Mouse (Mus musculus) liver, embryonic 13.5 days (tissue): ENCODE measurements around the gene Lmbrd1. TPM values are rescaled to one million over a fixed set of nuclear protein-coding genes. Genes with fewer than 3 reads are reported as not detected.
"Not testable (repeated sequence)": the region's sequence is repeated elsewhere in the genome, so short reads cannot be mapped to it uniquely, and the experiment has no call there.

Experiments used
- ATAC-seq: fragments of 200-750 bp; cut with Nextera tagmentation; 2 replicates; pipeline ENCODE4 v1.8.0; 2017; ENCODE audit warnings: low read depth, mild to moderate bottlenecking, moderate number of reproducible peaks, moderate library complexity
- DNase-seq: peaks from one replicate; pipeline ENCODE4 v3.0.0; 2022
- H3K27ac ChIP-seq: fragments of 300-500 bp; sonication (generic); 2 replicates; pipeline ENCODE4 v1.5.1; 2015; ENCODE audit warnings: moderate library complexity, mild to moderate bottlenecking, inconsistent platforms
- H3K27me3 ChIP-seq: fragments of 300-500 bp; sonication (generic); 2 replicates; pipeline ENCODE4 v1.6.1; 2015; ENCODE audit warnings: mild to moderate bottlenecking, inconsistent platforms
- H3K36me3 ChIP-seq: fragments of 300-500 bp; sonication (generic); 2 replicates; pipeline ENCODE4 v1.6.1; 2015; ENCODE audit warnings: mild to moderate bottlenecking, inconsistent platforms
- H3K4me1 ChIP-seq: fragments of 300-500 bp; sonication (generic); replicated peaks from 2 replicates; pipeline ENCODE4 v1.6.1; 2015; ENCODE audit warnings: inconsistent platforms
- H3K4me2 ChIP-seq: fragments of 300-500 bp; sonication (generic); 2 replicates; pipeline ENCODE4 v1.6.1; 2015; ENCODE audit warnings: inconsistent platforms, mild to moderate bottlenecking, moderate library complexity
- H3K4me3 ChIP-seq: fragments of 300-500 bp; sonication (generic); replicated peaks from 2 replicates; pipeline ENCODE4 v1.5.1; 2015; ENCODE audit warnings: mild to moderate bottlenecking, inconsistent platforms
- H3K9ac ChIP-seq: fragments of 300-500 bp; sonication (generic); 2 replicates; pipeline ENCODE4 v1.6.1; 2015; ENCODE audit warnings: mild to moderate bottlenecking, inconsistent platforms
- H3K9me3 ChIP-seq: fragments of 300-500 bp; sonication (generic); replicated peaks from 2 replicates; pipeline ENCODE4 v1.6.1; 2016; ENCODE audit warnings: inconsistent platforms
- WGBS: fragments of 180-500 bp; shearing (Covaris S2); methylation state at CpG from one replicate; pipeline ENCODE4 v1.1.7; 2015; ENCODE audit not compliant: insufficient replicate concordance; 5-methylcytosine and 5-hydroxymethylcytosine counted together
- polyA plus RNA-seq: library from polyadenylated mRNA; unstranded; fragments of >200 nt; fragmentation: Nextera tagmentation; extraction: Ambion mirVana; gene quantifications from 2 replicates; pipeline ENCODE4 v1.2.1, GENCODE M21; 2015

The Lmbrd1 gene
- polyA plus RNA-seq, 1 experiment from 2014 or later: 13.5 TPM

- DNase-seq (no peak), ATAC-seq (no peak)
- Histone ChIP-seq H3K36me3 (peaks cover 28% of the 10 kb centered on the region), H3K9ac (no peak overlapping the region), H3K27ac (no peak overlapping the region), H3K27me3 (no peaks in the 10 kb centered on the region), H3K4me1 (no peaks in the 10 kb centered on the region), H3K4me2 (no peak overlapping the region), H3K4me3 (no peak overlapping the region), H3K9me3 (no peaks in the 10 kb centered on the region)
- WGBS: 82% methylated on average over 11 of the region's 11 CpGs
These were observed 51.4 kb downstream of the Lmbrd1 start for GRCm38 (mm10) chr1:24729784-24730183.

GRCm38 (mm10) chr1:24732286-24732685, 53.9 kb downstream of the Lmbrd1 start:
- no peaks in the 10 kb centered on the region for H3K27me3 ChIP-seq
- ATAC-seq (no peak), DNase-seq (no peak)
- no peaks in the 10 kb centered on the region for H3K4me1 ChIP-seq
- H3K36me3 ChIP-seq: peaks cover 28% of the 10 kb centered on the region
- no peak overlapping the region for H3K27ac ChIP-seq
- H3K9me3 ChIP-seq: no peaks in the 10 kb centered on the region
- H3K9ac ChIP-seq: no peak overlapping the region
- H3K4me3 ChIP-seq: no peak overlapping the region
- no peak overlapping the region for H3K4me2 ChIP-seq
- WGBS: 85% methylated on average over 3 of the region's 3 CpGs

- no peak overlapping the region for H3K4me2 ChIP-seq
- DNase-seq: no peak
- no peak overlapping the region for H3K4me3 ChIP-seq
- 73% methylated on average over 5 of the region's 5 CpGs for WGBS
- no peak for ATAC-seq
- no peaks in the 10 kb centered on the region for H3K9me3 ChIP-seq
- H3K27ac ChIP-seq: no peak overlapping the region
- H3K4me1 ChIP-seq: no peaks in the 10 kb centered on the region
- peaks cover 19% of the 10 kb centered on the region for H3K36me3 ChIP-seq
- no peaks in the 10 kb centered on the region for H3K27me3 ChIP-seq
- no peak overlapping the region for H3K9ac ChIP-seq
These were observed 56.4 kb downstream of the Lmbrd1 start for GRCm38 (mm10) chr1:24734866-24735265.

- 69% methylated on average over 3 of the region's 3 CpGs for WGBS
- H3K4me2 ChIP-seq: no peak overlapping the region
These were observed 62.5 kb downstream of the Lmbrd1 start for GRCm38 (mm10) chr1:24740903-24741302.

DNA sequence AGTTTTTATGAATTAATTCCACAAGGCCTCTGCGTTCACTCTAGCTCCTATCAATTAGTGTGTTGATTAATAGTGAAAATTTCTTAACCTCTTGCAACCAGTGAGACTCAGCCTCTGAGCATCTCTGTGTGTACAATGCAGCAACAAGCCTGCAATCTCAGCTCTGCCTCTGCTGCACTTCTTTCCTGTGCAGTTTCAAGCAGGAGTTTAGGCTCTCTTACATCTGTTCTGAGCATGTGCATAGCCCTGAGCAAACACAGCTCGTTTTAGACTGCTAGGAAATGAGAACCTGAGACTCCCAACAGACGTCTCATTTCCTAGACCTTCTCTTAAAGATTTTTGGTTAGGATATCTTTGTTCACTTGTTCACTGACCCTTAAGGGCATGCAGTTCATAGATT, 63.1 kb downstream of the Lmbrd1 start:
- DNase-seq (no peak), ATAC-seq (no peak)
- H3K4me2 ChIP-seq: no peak overlapping the region
- no peak overlapping the region for H3K4me3 ChIP-seq
- H3K36me3 ChIP-seq: no peaks in the 10 kb centered on the region
- H3K9ac ChIP-seq: no peak overlapping the region
- H3K9me3 ChIP-seq: no peaks in the 10 kb centered on the region
- no peak overlapping the region for H3K27ac ChIP-seq
- no peaks in the 10 kb centered on the region for H3K4me1 ChIP-seq
- H3K27me3 ChIP-seq: no peaks in the 10 kb centered on the region
- WGBS: 58% methylated on average over 3 of the region's 3 CpGs

More at GRCm38 (mm10) chr1:24740903-24741302, 62.5 kb downstream of the Lmbrd1 start:
- Histone ChIP-seq H3K27ac (no peak overlapping the region), H3K4me3 (no peak overlapping the region), H3K27me3 (no peaks in the 10 kb centered on the region), H3K9me3 (no peaks in the 10 kb centered on the region), H3K4me1 (no peaks in the 10 kb centered on the region), H3K36me3 (no peaks in the 10 kb centered on the region), H3K9ac (no peak overlapping the region)
- no peak for ATAC-seq
- DNase-seq: no peak

GRCm38 (mm10) chr1:24743191-24743924, 64.9 kb downstream of the Lmbrd1 start:
- no peaks in the 10 kb centered on the region for H3K9me3 ChIP-seq
- H3K27me3 ChIP-seq: no peaks in the 10 kb centered on the region
- WGBS: 86% methylated on average over 9 of the region's 9 CpGs
- no peak for DNase-seq
- ATAC-seq: no peak
- no peak overlapping the region for H3K4me3 ChIP-seq
- no peak overlapping the region for H3K27ac ChIP-seq
- no peaks in the 10 kb centered on the region for H3K4me1 ChIP-seq
- H3K4me2 ChIP-seq: no peak overlapping the region
- peaks cover 9% of the 10 kb centered on the region; the same call in 1 of the 2 replicates for H3K36me3 ChIP-seq
- H3K9ac ChIP-seq: no peak overlapping the region

GRCm38 (mm10) chr1:24752715-24753114, 74.3 kb downstream of the Lmbrd1 start:
- no peak overlapping the region for H3K27ac ChIP-seq
- WGBS: 75% methylated on average over 4 of the region's 4 CpGs
- no peak overlapping the region for H3K9ac ChIP-seq
- no peak for DNase-seq
- H3K4me3 ChIP-seq: no peak overlapping the region
- H3K27me3 ChIP-seq: no peaks in the 10 kb centered on the region
- peaks cover 21% of the 10 kb centered on the region for H3K36me3 ChIP-seq
- no peaks in the 10 kb centered on the region for H3K4me1 ChIP-seq
- H3K4me2 ChIP-seq: no peak overlapping the region
- no peaks in the 10 kb centered on the region for H3K9me3 ChIP-seq
- no peak for ATAC-seq

DNA sequence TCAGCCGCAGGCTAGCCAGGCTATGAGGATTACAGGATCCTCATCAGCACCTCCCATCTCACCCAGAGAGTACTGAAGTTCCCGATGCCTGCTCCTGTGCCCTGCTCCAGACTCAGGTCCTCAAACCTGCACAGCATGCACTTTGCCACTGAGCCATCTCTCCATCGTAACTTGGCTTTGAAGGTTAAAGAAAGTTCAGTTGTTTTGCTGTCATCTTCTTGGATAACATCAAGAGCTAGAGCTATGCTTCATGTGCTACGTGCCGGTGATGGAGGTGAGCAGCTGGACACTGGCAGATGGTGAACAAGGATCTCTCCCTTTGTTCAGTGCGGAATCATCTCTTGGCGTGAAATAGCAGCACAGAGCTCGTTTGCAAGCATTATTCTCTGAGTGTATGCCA, 80.1 kb downstream of the Lmbrd1 start:
- no peaks in the 10 kb centered on the region for H3K4me1 ChIP-seq

GRCm38 (mm10) chr1:24766466-24766865, 88.0 kb downstream of the Lmbrd1 start:
- DNase-seq: no peak

More for the DNA sequence above, 80.1 kb downstream of the Lmbrd1 start:
- no peak overlapping the region for H3K4me2 ChIP-seq
- H3K36me3 ChIP-seq: 0 out of 2 replicates have a peak, but pooled peaks cover 7% of the 10 kb centered on the region
- H3K4me3 ChIP-seq: no peak overlapping the region
- no peaks in the 10 kb centered on the region for H3K9me3 ChIP-seq
- H3K27ac ChIP-seq: no peak overlapping the region
- WGBS: 74% methylated on average over 8 of the region's 8 CpGs
- H3K9ac ChIP-seq: no peak overlapping the region
- no peak for ATAC-seq
- H3K27me3 ChIP-seq: no peaks in the 10 kb centered on the region
- no peak for DNase-seq

GRCm38 (mm10) chr1:24767197-24767596, 88.8 kb downstream of the Lmbrd1 start:
- not testable (repeated sequence) for ATAC-seq, H3K4me3 ChIP-seq, H3K9me3 ChIP-seq, H3K9ac ChIP-seq, H3K4me1 ChIP-seq, DNase-seq, H3K27ac ChIP-seq, H3K36me3 ChIP-seq, H3K4me2 ChIP-seq, H3K27me3 ChIP-seq
- 63% methylated on average over 3 of the region's 3 CpGs for WGBS

More at GRCm38 (mm10) chr1:24766466-24766865, 88.0 kb downstream of the Lmbrd1 start:
- no peaks in the 10 kb centered on the region for H3K9me3 ChIP-seq
- H3K4me2 ChIP-seq: no peak overlapping the region
- WGBS: 73% methylated on average over 8 of the region's 8 CpGs
- ATAC-seq: no peak
- 0 out of 2 replicates have a peak, but pooled peaks cover 4% of the 10 kb centered on the region for H3K36me3 ChIP-seq
- no peak overlapping the region for H3K4me3 ChIP-seq
- no peak overlapping the region for H3K9ac ChIP-seq
- H3K4me1 ChIP-seq: no peaks in the 10 kb centered on the region
- H3K27ac ChIP-seq: no peak overlapping the region
- no peaks in the 10 kb centered on the region for H3K27me3 ChIP-seq

DNA sequence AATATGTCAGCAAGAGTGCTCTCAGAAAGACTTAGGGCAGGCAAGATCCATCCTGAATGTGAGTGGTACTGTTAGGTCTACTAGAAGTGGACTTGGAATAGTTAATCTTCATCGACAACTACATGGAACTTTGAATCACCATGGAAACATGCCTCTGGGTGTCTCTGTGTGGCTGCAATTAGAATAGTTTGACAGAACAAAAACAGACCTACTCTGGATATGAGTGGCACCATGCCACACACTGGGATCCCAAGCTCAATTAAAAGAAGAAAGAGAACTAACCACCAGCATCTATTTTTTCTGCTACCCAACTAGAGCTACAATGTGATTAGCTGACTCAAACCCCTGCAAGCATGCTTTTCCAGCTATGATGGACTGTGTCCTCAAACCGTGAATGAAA, 95.2 kb downstream of the Lmbrd1 start:
- H3K36me3 ChIP-seq: no peaks in the 10 kb centered on the region
- H3K4me2 ChIP-seq: no peak overlapping the region
- H3K9ac ChIP-seq: no peak overlapping the region
- no peaks in the 10 kb centered on the region for H3K27me3 ChIP-seq
- 73% methylated on average over 2 of the region's 2 CpGs for WGBS
- H3K9me3 ChIP-seq: no peaks in the 10 kb centered on the region
- H3K4me1 ChIP-seq: no peaks in the 10 kb centered on the region
- DNase-seq (no peak), ATAC-seq (no peak)
- H3K27ac ChIP-seq: no peak overlapping the region
- no peak overlapping the region for H3K4me3 ChIP-seq

DNA sequence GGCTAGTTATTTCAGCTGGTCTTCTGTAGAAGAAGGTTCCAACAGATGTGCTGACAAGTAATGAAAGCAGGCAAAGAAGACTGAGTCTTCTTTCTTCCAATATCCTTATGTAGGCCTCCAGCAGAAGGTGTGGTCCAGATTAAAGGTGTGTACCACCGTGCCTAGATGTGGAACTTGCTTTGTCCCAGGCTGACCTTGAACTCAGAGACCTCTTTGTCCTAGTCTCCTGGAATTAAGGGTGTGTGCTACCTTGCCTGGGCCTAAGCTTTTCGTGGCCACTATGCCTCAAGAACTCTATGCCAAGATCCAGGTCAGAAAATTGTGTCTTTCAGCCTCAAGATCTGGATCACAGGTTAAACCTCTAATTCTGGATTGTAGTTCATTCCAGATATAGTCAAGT, 98.1 kb downstream of the Lmbrd1 start:
- H3K27ac ChIP-seq: no peak overlapping the region
- no peak overlapping the region for H3K4me3 ChIP-seq
- no peaks in the 10 kb centered on the region for H3K36me3 ChIP-seq
- no peaks in the 10 kb centered on the region for H3K9me3 ChIP-seq
- no peak overlapping the region for H3K9ac ChIP-seq
- H3K27me3 ChIP-seq: no peaks in the 10 kb centered on the region
- WGBS: 44% methylated on average over 2 of the region's 2 CpGs
- no peak for DNase-seq
- no peaks in the 10 kb centered on the region for H3K4me1 ChIP-seq
- no peak overlapping the region for H3K4me2 ChIP-seq
- ATAC-seq: no peak
